Mouse (Mus musculus): ENCODE measurements around the gene Gatd1. TPM values are rescaled to one million over a fixed set of nuclear protein-coding genes. Genes with fewer than 3 reads are reported as not detected.

Gatd1 gene
- polyA plus RNA-seq (2014; fragmentation: Nextera tagmentation; extraction: Ambion mirVana): 35.0 and 41.6 TPM in 2 replicates

DNA sequence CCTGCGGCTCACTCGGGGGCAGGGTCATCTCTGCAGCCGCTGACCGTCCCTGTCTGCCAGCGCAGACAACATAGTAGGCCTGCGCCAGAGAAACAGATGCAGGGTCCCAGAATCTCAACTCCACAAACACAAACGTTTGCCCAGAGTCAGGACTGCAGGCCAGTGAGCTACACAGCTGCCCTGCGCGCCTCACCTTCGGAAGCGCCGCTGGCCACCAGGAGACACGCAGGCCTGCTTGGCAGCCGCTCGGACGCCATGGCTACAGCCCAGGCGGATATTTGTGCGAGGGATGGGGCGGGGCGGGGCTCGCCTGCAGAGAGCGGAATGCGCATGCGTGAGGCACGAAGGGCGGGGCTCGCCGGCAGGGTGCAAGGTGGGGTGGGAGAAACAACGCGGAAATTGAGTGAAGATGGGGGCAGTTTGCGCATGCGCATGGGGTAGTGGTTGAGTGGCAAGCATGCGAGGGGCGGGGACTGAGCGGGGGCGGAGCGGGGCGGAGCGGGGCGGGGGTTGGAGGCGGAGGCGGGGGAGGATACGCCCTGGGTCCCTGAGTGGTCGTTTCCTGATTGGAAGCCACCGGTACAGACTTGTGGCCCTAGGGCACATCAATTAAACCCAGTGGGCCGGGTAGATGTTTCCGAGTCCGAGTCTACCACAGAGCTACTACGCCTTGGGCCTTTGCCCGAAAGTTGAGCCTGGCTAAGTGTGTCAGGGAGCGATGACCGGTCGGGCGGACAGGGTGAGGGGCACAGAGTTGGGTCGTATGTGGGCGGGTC lies at the start of gene Gatd1:
TSS of gene Gatd1 (minus strand) at position 328 of the 776 bp plus-strand sequence.
- under 1% methylated on average over 55 of the region's 56 CpGs for WGBS
- peaks cover 5% of the 10 kb centered on the region; the same call in 1 of the 2 replicates for H3K36me3 ChIP-seq (ENCODE audit: control insufficient read depth, insufficient read depth, low read length)
- no peaks in the 10 kb centered on the region for H3K27me3 ChIP-seq (replicated peaks; ENCODE audit: control insufficient read depth, insufficient read depth, low read length)
- DNase-seq (ENCODE audit: low spot score): peak; percentile 100
- H3K4me3 ChIP-seq (ENCODE audit: low read depth, low read length): peak within 1 kb of the TSS; percentile 82
- H3K9me3 ChIP-seq (ENCODE audit: control insufficient read depth, low read length): no peaks in the 10 kb centered on the region
- peak within 1 kb of the TSS; percentile 88 for H3K9ac ChIP-seq (ENCODE audit: low read depth, low read length)
- peaks cover 14% of the 10 kb centered on the region for H3K4me1 ChIP-seq (replicated peaks; ENCODE audit: control insufficient read depth, insufficient read depth, low read length)
- peak within 1 kb of the TSS; percentile 92 for H3K4me2 ChIP-seq
- peak within 1 kb of the TSS; percentile 69; the same call in 1 of the 2 replicates for H3K27ac ChIP-seq (ENCODE audit: low read depth, low read length)
- ATAC-seq (replicated peaks; ENCODE audit: low FRiP score): peak; percentile 91

DNA sequence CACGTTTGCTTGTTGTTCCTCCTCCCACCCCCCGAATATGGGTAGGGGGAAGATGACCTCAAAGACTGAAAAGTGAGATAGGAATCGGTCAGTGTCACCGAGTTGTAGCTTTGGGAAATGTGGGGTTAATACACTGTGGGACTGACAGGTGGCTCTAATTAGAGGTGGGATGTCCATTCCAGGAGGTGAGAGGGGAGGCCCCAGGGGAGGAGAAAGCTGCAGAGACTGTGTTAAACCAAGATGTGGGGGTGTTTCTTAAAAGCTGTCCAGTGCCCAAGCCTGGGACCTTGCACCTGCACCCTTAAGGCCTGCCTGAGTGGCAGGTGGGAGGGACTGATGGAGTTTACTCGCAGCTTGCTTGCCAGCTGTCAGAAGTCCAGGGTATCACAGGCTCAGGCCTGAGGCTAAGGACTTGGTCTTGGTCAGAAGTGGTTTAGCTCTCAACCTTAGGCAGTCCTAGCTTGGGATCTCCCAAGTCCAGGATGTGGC lies 48.4 kb upstream of the Gatd1 start:
- Histone ChIP-seq H3K9ac (ENCODE audit: low read depth, low read length) (no peak overlapping the region; the same call in 1 of the 2 replicates), H3K4me1 (replicated peaks; ENCODE audit: control insufficient read depth, insufficient read depth, low read length) (peaks cover 24% of the 10 kb centered on the region), H3K4me2 (peak overlapping the region; percentile 66), H3K9me3 (ENCODE audit: control insufficient read depth, low read length) (no peaks in the 10 kb centered on the region), H3K27ac (ENCODE audit: low read depth, low read length) (no peak overlapping the region), H3K4me3 (ENCODE audit: low read depth, low read length) (peak overlapping the region; percentile 44), H3K27me3 (replicated peaks; ENCODE audit: control insufficient read depth, insufficient read depth, low read length) (peaks cover 57% of the 10 kb centered on the region), H3K36me3 (ENCODE audit: control insufficient read depth, insufficient read depth, low read length) (no peaks in the 10 kb centered on the region)
- 10% methylated on average over 5 of the region's 5 CpGs for WGBS
- DNase-seq (ENCODE audit: low spot score) (no peak), ATAC-seq (replicated peaks; ENCODE audit: low FRiP score) (no peak)

DNA sequence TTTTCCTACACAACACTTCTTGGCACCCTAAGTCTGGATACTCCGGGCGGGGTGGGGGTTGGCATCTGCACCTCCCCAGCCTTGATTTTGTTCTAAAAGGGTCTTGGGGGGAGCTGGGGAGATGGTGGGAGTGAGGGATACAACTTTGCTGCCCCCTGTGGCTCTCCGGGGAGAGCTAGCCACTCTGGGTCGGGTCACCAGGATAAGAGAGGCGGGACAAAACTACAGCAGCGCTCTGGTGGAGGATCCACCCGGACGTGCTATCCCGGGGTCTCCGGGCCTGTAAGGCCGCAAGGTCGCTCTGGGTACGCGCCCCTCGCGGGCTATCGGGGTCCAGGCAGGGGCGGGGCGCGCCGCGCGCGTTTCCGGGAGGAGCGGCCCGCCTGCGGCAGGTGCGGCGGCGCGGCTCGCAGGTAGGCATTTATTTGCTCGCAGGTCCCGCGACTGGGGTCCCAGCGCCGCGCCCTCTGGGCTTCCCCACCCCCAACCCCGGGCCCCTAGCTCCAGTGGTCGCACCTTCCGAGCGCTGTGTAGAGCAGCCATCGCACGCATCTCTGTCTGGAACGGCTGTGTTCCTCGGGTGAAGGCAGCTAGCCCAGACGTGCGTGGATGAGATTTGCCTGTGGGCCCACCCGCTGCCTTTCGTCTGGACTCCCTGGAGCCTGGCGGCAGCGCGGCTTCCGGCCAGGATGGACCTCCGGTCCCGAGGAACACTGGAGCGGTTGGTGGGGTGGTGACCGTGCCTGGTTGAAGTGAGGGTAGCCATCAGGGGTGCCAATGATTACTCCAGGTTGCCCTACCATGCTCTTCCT lies 47.8 kb upstream of the Gatd1 start:
- Histone ChIP-seq H3K36me3 (ENCODE audit: control insufficient read depth, insufficient read depth, low read length) (no peaks in the 10 kb centered on the region), H3K9me3 (ENCODE audit: control insufficient read depth, low read length) (no peaks in the 10 kb centered on the region), H3K4me3 (ENCODE audit: low read depth, low read length) (peak overlapping the region; percentile 44), H3K27me3 (replicated peaks; ENCODE audit: control insufficient read depth, insufficient read depth, low read length) (peaks cover 57% of the 10 kb centered on the region), H3K4me2 (peak overlapping the region; percentile 66), H3K27ac (ENCODE audit: low read depth, low read length) (no peak overlapping the region), H3K9ac (ENCODE audit: low read depth, low read length) (peak overlapping the region; percentile 55), H3K4me1 (replicated peaks; ENCODE audit: control insufficient read depth, insufficient read depth, low read length) (peaks cover 21% of the 10 kb centered on the region)
- WGBS: 3% methylated on average over 58 of the region's 59 CpGs
- ATAC-seq (replicated peaks; ENCODE audit: low FRiP score) (no peak), DNase-seq (ENCODE audit: low spot score) (no peak)

DNA sequence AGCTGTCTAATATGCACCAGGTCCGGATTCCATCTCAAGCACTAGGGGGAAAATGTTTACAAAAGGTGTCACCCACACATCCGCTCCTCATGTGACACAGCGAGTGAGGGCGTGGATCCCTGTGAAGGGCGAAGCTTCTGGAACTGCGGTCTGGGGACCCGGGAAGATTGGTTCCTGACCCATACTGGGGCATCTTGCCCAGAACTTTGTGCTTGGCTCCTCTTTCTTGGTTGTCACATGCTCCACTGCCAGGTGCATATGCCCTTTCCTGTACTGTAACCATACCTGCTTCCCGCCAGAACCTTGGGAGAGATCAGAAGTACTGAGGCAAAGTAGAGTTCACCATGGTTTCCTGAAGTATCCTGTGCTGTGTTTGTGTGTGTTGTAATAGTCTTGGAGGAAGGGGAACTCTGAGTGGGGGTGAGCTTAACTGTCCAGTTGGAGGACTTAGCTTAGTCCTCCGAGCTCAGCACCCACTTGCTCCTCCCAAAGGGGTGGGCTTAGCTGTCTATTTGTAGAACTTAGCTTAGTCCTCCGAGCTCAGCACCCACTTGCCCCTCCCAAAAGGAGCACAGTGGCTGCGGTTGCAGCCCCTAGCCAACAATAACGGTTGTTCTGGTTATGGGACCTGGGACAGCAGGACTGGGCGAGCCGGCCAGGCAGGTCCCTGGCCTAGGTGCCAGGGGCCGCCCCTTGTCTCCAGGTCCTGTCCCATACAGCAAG lies 46.6 kb upstream of the Gatd1 start, which contains the start of gene Cracr2b:
TSS of gene Cracr2b (plus strand) at position 704 of the 723 bp plus-strand sequence.
- WGBS: 59% methylated on average over 15 of the region's 15 CpGs
- H3K4me2 ChIP-seq: peak within 1 kb of the TSS; percentile 66
- ATAC-seq (replicated peaks; ENCODE audit: low FRiP score) (no peak), DNase-seq (ENCODE audit: low spot score) (no peak)
- peak within 1 kb of the TSS; percentile 44 for H3K4me3 ChIP-seq (ENCODE audit: low read depth, low read length)
- H3K27me3 ChIP-seq (replicated peaks; ENCODE audit: control insufficient read depth, insufficient read depth, low read length): peaks cover 55% of the 10 kb centered on the region
- H3K4me1 ChIP-seq (replicated peaks; ENCODE audit: control insufficient read depth, insufficient read depth, low read length): peaks cover 22% of the 10 kb centered on the region
- H3K9ac ChIP-seq (ENCODE audit: low read depth, low read length): peak within 1 kb of the TSS; percentile 55
- no peak within 1 kb of the TSS for H3K27ac ChIP-seq (ENCODE audit: low read depth, low read length)
- no peaks in the 10 kb centered on the region for H3K9me3 ChIP-seq (ENCODE audit: control insufficient read depth, low read length)
- no peaks in the 10 kb centered on the region for H3K36me3 ChIP-seq (ENCODE audit: control insufficient read depth, insufficient read depth, low read length)

DNA sequence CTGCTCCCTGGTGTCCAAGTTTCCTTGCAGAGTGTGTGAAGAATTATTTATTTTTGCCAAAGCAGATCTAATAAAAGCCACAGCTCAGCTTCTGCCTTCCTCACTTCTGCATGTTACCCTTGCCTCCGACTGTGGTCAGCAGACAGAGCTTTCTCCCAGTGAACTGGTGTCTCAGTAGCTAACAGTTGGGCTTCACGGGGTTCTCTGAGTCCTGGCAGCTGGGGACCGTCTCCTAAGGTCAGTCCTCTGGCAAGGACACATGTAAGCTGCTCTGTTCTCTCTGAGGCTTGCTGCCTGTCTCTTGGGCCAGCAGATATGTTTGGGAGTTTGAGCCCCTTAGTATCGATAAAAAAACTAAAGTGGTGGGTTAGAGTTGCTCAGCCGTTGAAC lies 46.1 kb upstream of the Gatd1 start:
- peaks cover 49% of the 10 kb centered on the region for H3K27me3 ChIP-seq (replicated peaks; ENCODE audit: control insufficient read depth, insufficient read depth, low read length)
- H3K4me3 ChIP-seq (ENCODE audit: low read depth, low read length): no peak overlapping the region
- 68% methylated on average over 5 of the region's 5 CpGs for WGBS
- DNase-seq (ENCODE audit: low spot score): no peak
- no peak overlapping the region for H3K9ac ChIP-seq (ENCODE audit: low read depth, low read length)
- no peaks in the 10 kb centered on the region for H3K36me3 ChIP-seq (ENCODE audit: control insufficient read depth, insufficient read depth, low read length)
- peaks cover 18% of the 10 kb centered on the region for H3K4me1 ChIP-seq (replicated peaks; ENCODE audit: control insufficient read depth, insufficient read depth, low read length)
- H3K4me2 ChIP-seq: no peak overlapping the region
- H3K9me3 ChIP-seq (ENCODE audit: control insufficient read depth, low read length): no peaks in the 10 kb centered on the region
- no peak overlapping the region for H3K27ac ChIP-seq (ENCODE audit: low read depth, low read length)
- ATAC-seq (replicated peaks; ENCODE audit: low FRiP score): no peak

DNA sequence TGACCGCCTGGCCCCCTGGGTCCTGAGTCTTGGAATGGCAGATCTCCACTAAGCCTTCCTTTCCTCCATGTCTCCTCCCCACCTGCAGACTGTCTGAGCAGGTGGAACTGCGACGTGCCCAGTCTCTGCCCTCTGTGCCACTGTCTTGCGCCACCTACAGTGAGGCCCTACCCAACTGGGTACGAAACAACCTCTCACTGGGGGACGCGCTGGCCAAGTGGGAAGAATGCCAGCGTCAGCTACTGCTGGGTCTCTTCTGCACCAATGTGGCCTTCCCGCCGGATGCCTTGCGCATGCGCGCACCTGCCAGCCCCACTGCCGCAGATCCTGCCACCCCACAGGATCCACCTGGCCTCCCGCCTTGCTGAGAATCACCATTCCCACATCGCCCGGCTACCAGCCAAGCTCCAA lies 45.4 kb upstream of the Gatd1 start:
- no peaks in the 10 kb centered on the region for H3K9me3 ChIP-seq (ENCODE audit: control insufficient read depth, low read length)
- H3K4me3 ChIP-seq (ENCODE audit: low read depth, low read length): no peak overlapping the region
- peaks cover 17% of the 10 kb centered on the region for H3K4me1 ChIP-seq (replicated peaks; ENCODE audit: control insufficient read depth, insufficient read depth, low read length)
- DNase-seq (ENCODE audit: low spot score) (no peak), ATAC-seq (replicated peaks; ENCODE audit: low FRiP score) (no peak)
- H3K27ac ChIP-seq (ENCODE audit: low read depth, low read length): no peak overlapping the region
- 89% methylated on average over 17 of the region's 17 CpGs for WGBS
- no peak overlapping the region for H3K9ac ChIP-seq (ENCODE audit: low read depth, low read length)
- H3K4me2 ChIP-seq: no peak overlapping the region
- peaks cover 42% of the 10 kb centered on the region for H3K27me3 ChIP-seq (replicated peaks; ENCODE audit: control insufficient read depth, insufficient read depth, low read length)
- H3K36me3 ChIP-seq (ENCODE audit: control insufficient read depth, insufficient read depth, low read length): no peaks in the 10 kb centered on the region

DNA sequence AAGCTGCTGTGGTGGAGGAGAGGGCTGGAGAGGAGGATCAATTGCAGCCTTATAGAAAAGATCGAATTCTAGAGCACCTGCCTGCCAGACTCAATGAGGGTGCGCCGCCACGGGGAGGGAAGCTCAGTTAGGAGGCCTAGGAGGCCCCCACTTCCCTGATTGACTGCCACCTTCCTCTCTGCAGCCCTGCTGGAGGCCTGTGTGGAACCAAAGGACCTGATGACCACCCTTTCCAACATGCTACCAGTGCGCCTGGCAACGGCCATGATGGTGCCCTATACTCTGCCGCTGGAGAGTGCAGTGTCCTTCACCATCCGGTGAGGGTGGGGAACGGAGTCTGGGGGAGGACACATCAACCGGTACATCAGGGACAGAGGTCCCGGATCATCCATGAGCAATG lies 44.7 kb upstream of the Gatd1 start:
- Histone ChIP-seq H3K27me3 (replicated peaks; ENCODE audit: control insufficient read depth, insufficient read depth, low read length) (peaks cover 36% of the 10 kb centered on the region), H3K36me3 (ENCODE audit: control insufficient read depth, insufficient read depth, low read length) (no peaks in the 10 kb centered on the region), H3K4me2 (no peak overlapping the region; the same call in 1 of the 2 replicates), H3K9ac (ENCODE audit: low read depth, low read length) (no peak overlapping the region), H3K9me3 (ENCODE audit: control insufficient read depth, low read length) (no peaks in the 10 kb centered on the region), H3K4me3 (ENCODE audit: low read depth, low read length) (no peak overlapping the region), H3K4me1 (replicated peaks; ENCODE audit: control insufficient read depth, insufficient read depth, low read length) (peaks cover 17% of the 10 kb centered on the region), H3K27ac (ENCODE audit: low read depth, low read length) (no peak overlapping the region)
- no peak for DNase-seq (ENCODE audit: low spot score)
- no peak for ATAC-seq (replicated peaks; ENCODE audit: low FRiP score)
- 90% methylated on average over 11 of the region's 11 CpGs for WGBS

DNA sequence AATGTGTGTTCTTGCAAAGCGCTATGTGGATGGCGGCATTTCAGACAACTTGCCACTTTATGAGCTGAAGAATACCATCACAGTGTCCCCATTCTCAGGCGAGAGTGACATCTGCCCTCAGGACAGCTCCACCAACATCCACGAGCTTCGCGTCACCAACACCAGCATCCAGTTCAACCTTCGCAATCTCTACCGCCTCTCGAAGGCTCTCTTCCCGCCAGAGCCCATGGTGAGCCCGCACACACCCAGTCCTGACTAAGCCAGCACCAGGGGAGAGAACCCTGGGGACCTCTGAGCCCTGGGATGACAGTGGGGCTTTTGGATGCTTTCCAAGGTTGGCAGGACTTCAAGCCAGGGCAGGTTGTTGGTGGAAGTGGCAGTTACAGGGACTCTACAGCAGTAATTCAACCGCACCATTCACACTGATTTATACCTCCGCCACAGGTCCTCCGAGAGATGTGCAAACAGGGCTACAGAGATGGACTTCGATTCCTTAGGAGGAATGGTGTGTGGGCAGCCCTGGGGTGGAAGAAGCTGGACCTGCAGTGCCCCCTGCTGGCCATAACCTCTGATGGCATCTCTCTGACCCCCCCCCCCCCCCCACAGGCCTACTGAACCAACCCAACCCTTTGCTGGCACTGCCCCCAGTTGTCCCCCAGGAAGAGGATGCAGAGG lies 44.2 kb upstream of the Gatd1 start:
- 74% methylated on average over 15 of the region's 15 CpGs for WGBS
- Histone ChIP-seq H3K4me1 (replicated peaks; ENCODE audit: control insufficient read depth, insufficient read depth, low read length) (peaks cover 17% of the 10 kb centered on the region), H3K4me3 (ENCODE audit: low read depth, low read length) (no peak overlapping the region), H3K4me2 (no peak overlapping the region), H3K9me3 (ENCODE audit: control insufficient read depth, low read length) (no peaks in the 10 kb centered on the region), H3K27ac (ENCODE audit: low read depth, low read length) (no peak overlapping the region), H3K36me3 (ENCODE audit: control insufficient read depth, insufficient read depth, low read length) (no peaks in the 10 kb centered on the region), H3K27me3 (replicated peaks; ENCODE audit: control insufficient read depth, insufficient read depth, low read length) (peaks cover 30% of the 10 kb centered on the region), H3K9ac (ENCODE audit: low read depth, low read length) (no peak overlapping the region)
- DNase-seq (ENCODE audit: low spot score) (no peak), ATAC-seq (replicated peaks; ENCODE audit: low FRiP score) (no peak)
